Mouse (Mus musculus): Measurements from ENCODE around the gene Blmh. TPM values are rescaled to one million over a fixed set of nuclear protein-coding genes. Genes with fewer than 3 reads are reported as not detected.

Blmh gene
- polyA plus RNA-seq, 1 experiment = 42.0 TPM

GRCm38 (mm10) chr11:77028157-77028556 lies 103.5 kb downstream of the Blmh start:
- 89% methylated on average over 3 of the region's 3 CpGs for WGBS
- Histone ChIP-seq H3K27ac (ENCODE audit: insufficient read depth, low read length) (no peak overlapping the region), H3K27me3 (ENCODE audit: control insufficient read depth, insufficient read depth, low read length) (no peaks in the 10 kb centered on the region), H3K4me1 (ENCODE audit: control insufficient read depth, insufficient read depth, low read length) (no peaks in the 10 kb centered on the region), H3K4me3 (replicated peaks; ENCODE audit: insufficient read depth, low read depth, low read length) (no peak overlapping the region)
- no peak for DNase-seq
- no peak for TF ChIP-seq CTCF (IDR thresholded peaks at IDR 0.05; ENCODE audit: borderline replicate concordance, insufficient read depth, low read depth, low read length)
- no peak for TF ChIP-seq POLR2A (IDR thresholded peaks at IDR 0.05; ENCODE audit: borderline replicate concordance, insufficient read depth, low read length)

GRCm38 (mm10) chr11:77031151-77031934 lies 106.7 kb downstream of the Blmh start:
- no peaks in the 10 kb centered on the region; the same call in 1 of the 2 replicates for H3K27me3 ChIP-seq (ENCODE audit: control insufficient read depth, insufficient read depth, low read length)
- DNase-seq = no peak
- no peaks in the 10 kb centered on the region for H3K4me1 ChIP-seq (ENCODE audit: control insufficient read depth, insufficient read depth, low read length)
- no peak overlapping the region for H3K4me3 ChIP-seq (replicated peaks; ENCODE audit: insufficient read depth, low read depth, low read length)
- TF ChIP-seq CTCF (IDR thresholded peaks at IDR 0.05; ENCODE audit: borderline replicate concordance, insufficient read depth, low read depth, low read length) (no peak), POLR2A (IDR thresholded peaks at IDR 0.05; ENCODE audit: borderline replicate concordance, insufficient read depth, low read length) (no peak)
- 72% methylated on average over 14 of the region's 14 CpGs for WGBS
- no peak overlapping the region for H3K27ac ChIP-seq (ENCODE audit: insufficient read depth, low read length)

Other genes with a start within 250 kb of the Blmh start
- 0.21 and 0.38 TPM in 2 replicates for gene Trarg1, start 245.0 kb upstream of the Blmh start, polyA plus RNA-seq (2012; rRNA removed)
- gene Gosr1, start 161.2 kb upstream of the Blmh start, polyA plus RNA-seq (2012; rRNA removed) = 31.9 and 34.3 TPM in 2 replicates
- gene Cpd, start 77.8 kb upstream of the Blmh start, polyA plus RNA-seq (2012; rRNA removed) = 28.5 and 31.8 TPM in 2 replicates
- 0.33 TPM in 1 of 2 replicates, not detected in the other for gene Tmigd1, start 22.6 kb upstream of the Blmh start, polyA plus RNA-seq (2012; rRNA removed)
- gene Slc6a4, start 73.8 kb downstream of the Blmh start, polyA plus RNA-seq (2012; rRNA removed) = 4.7 and 4.8 TPM in 2 replicates
- gene Nsrp1, start 153.6 kb downstream of the Blmh start, polyA plus RNA-seq (2012; rRNA removed) = 11.1 and 11.8 TPM in 2 replicates

Data from cerebellum, adult 2 months (tissue).